Mouse (Mus musculus) hindbrain, postnatal 0 days (tissue): ENCODE measurements around the gene Gm28230. TPM values are rescaled to one million over a fixed set of nuclear protein-coding genes. Genes with fewer than 3 reads are reported as not detected.

Source experiments
- ATAC-seq: fragments of 200-750 bp; cut with Nextera tagmentation; 2 replicates; pipeline ENCODE4 v1.8.0; 2017; ENCODE audit warnings: mild to moderate bottlenecking, moderate TSS enrichment, moderate library complexity
- DNase-seq: peaks from one replicate; pipeline ENCODE4 v3.0.0-alpha.2; 2015; ENCODE audit warnings: low spot score
- H3K27ac ChIP-seq: fragments of 300-500 bp; sonication (generic); 2 replicates; pipeline ENCODE4 v1.5.1; 2014; ENCODE audit warnings: mild to moderate bottlenecking
- H3K27me3 ChIP-seq: fragments of 300-500 bp; sonication (generic); 2 replicates; pipeline ENCODE4 v1.6.1; 2014; ENCODE audit warnings: low read length, mixed read lengths; ENCODE audit not compliant: insufficient read depth
- H3K36me3 ChIP-seq: fragments of 300-500 bp; sonication (generic); 2 replicates; pipeline ENCODE4 v1.6.1; 2014; ENCODE audit warnings: low read length, mixed read lengths; ENCODE audit not compliant: insufficient read depth
- H3K4me1 ChIP-seq: fragments of 300-500 bp; sonication (generic); 2 replicates; pipeline ENCODE4 v1.6.1; 2014; ENCODE audit warnings: antibody characterized with exemption, low read length, mixed read lengths; ENCODE audit not compliant: insufficient read depth
- H3K4me2 ChIP-seq: fragments of 300-500 bp; sonication (generic); 2 replicates; pipeline ENCODE4 v1.6.1; 2014; ENCODE audit warnings: low read depth, mild to moderate bottlenecking, low read length, moderate library complexity, mixed read lengths
- H3K4me3 ChIP-seq: fragments of 300-500 bp; sonication (generic); 2 replicates; pipeline ENCODE4 v1.5.1; 2014; ENCODE audit warnings: low read length
- H3K9ac ChIP-seq: fragments of 300-500 bp; sonication (generic); replicated peaks from 2 replicates; pipeline ENCODE4 v1.6.1; 2014; ENCODE audit warnings: mild to moderate bottlenecking, low read length, moderate library complexity, mixed read lengths
- H3K9me3 ChIP-seq: fragments of 300-500 bp; sonication (generic); 2 replicates; pipeline ENCODE4 v1.6.1; 2016; ENCODE audit warnings: low read length, mixed read lengths
- CTCF ChIP-seq: IDR thresholded peaks from 2 replicates; pipeline ENCODE4 v1.5.1; 2016; ENCODE audit warnings: antibody characterized with exemption, control low read depth, low read depth
- WGBS: fragments of 180-500 bp; shearing (Covaris S2); extraction: QIAGEN DNeasy Blood & Tissue Kit; methylation state at CpG from one replicate; pipeline ENCODE4 v1.1.7; 2014; 5-methylcytosine and 5-hydroxymethylcytosine counted together
- polyA plus RNA-seq: library from polyadenylated mRNA; unstranded; fragments of >200 nt; fragmentation: Nextera tagmentation; extraction: Ambion mirVana; gene quantifications from 2 replicates; pipeline ENCODE4 v1.2.1, GENCODE M21; 2015
- total RNA-seq: library from RNA; depleted of rRNA; stranded (reverse); fragments of >200 nt; gene quantifications from 2 replicates; pipeline ENCODE4 v1.2.3, GENCODE M21; 2014

Gene Gm28230
- total and polyA plus RNA-seq, 2 experiments from 2014 or later, result 0.70 to 3.5 TPM

DNA sequence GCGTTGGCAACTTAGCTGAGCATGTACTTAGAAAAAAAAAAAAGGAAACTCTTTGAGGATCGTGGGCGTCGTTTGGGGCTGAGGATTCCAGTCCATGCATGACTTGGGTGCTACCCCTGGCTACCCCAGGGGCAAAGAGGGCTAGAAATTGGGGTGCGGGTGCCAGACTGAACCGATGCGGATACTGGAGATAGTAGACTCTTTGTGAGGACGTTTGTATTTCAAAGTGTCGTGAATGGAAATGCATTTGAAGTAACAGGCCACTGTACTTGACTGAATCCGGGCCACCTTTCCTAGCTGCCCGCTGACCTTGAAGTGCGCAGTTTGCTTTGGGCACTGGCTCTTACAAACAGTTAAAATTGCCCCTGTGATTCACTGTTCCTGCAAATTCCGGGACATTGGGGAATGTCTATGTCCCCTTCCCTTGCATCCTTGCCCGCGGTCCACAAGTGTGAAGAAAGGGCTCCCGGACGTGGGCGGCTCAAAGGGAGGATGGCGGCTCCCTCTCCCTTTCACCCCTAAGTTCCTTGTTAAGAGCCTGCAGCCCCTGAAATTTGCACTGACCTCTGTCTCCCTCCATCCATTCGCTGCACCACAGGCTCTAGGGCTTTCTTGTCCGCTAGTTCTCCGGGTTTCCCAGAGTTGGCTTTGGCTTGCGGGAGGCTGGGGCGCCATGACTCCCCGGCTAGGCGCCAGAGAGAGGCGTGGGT lies 39.4 kb upstream of the Gm28230 start:
- Histone ChIP-seq H3K4me3 (no peak overlapping the region), H3K4me2 (no peak overlapping the region), H3K27me3 (peaks cover 88% of the 10 kb centered on the region), H3K9me3 (peaks cover 3% of the 10 kb centered on the region; the same call in 1 of the 2 replicates), H3K4me1 (no peaks in the 10 kb centered on the region), H3K9ac (no peak overlapping the region), H3K36me3 (no peaks in the 10 kb centered on the region), H3K27ac (no peak overlapping the region)
- DNase-seq (no peak), ATAC-seq (no peak)
- WGBS, result 2% methylated on average over 27 of the region's 27 CpGs
- TF ChIP-seq CTCF, result no peak

DNA sequence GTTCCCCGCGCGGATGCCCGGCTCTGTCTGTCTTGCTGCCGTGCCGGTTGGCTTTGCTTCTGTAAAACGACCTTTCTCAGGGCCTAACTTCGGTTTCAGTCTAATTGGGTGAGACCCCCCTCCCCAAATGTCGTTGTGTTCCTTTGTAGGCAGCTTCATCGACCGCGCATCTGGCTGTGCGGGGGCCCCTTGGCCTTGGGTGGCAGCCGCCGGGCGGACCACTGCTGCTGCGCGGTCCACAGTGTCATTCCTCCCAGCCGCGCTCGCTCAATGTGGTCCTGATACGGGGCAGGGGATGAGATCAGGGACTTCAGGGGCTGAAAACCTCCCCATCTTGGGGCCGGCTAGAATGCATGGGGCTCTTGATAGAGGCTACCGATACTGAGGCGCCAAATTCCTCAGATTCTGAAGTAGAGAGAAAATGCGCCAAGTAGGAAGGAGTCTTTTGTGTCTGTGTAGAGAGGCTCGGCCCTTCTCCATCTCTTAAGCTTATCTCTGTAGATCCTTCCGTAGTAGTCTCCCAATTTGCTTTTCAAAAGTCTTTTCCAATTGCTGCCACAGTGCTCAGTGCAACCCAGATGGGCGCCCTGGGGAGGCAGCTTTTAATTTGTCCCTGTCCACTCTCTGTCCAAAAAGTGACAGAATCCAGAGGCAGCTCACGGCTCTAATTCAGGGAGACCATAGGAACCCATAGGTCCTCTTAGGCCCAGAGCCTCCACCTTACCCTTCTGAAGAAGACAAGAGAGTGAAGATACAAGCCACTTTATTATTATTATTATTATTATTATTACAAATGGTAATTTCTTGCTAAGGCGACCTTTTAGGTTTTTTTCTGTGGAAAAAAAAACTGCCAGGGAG lies 38.6 kb upstream of the Gm28230 start:
- Histone ChIP-seq H3K9ac (no peak overlapping the region), H3K36me3 (no peaks in the 10 kb centered on the region), H3K4me2 (no peak overlapping the region), H3K27me3 (peaks cover 89% of the 10 kb centered on the region), H3K4me3 (no peak overlapping the region), H3K9me3 (peaks cover 3% of the 10 kb centered on the region; the same call in 1 of the 2 replicates), H3K4me1 (no peaks in the 10 kb centered on the region), H3K27ac (no peak overlapping the region)
- ATAC-seq (no peak), DNase-seq (no peak)
- no peak for TF ChIP-seq CTCF
- WGBS, result 1% methylated on average over 31 of the region's 31 CpGs

DNA sequence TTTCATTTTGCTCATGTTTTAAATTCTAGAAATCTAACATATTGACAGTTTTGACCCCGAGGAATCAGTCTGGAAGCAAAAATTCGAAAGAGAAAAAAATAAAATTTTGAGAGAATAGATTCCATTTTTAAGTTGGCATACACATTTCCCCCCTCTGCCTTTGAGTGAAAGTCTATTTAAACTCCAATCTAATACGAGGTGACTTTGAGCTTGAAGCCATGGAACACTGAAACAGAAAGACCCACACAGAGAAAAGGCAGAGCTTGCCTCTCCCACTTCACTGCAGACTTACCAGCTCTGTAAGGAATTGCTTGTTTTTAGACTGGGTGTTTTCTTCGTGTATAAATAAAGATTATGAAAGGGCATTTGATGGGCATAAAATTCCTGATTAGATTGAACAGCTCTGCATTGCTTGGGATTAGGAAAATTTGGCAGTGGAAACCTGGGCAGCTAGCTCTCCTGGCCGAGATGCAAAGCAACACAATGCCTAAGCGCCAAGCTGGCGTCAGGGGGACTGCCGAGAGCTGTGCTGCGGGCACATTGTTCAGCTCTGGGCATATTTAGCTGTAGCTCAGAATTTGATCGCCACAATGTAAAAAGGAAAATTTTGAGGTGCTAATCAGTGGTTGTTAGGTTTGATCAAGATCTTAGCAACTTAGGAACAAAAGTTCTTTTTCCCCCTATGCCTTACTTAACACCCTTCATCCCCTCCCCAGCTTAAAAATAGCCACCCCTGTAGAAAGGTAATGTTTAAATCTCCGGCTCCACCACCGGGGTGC lies 37.5 kb upstream of the Gm28230 start:
- Histone ChIP-seq H3K4me2 (no peak overlapping the region), H3K4me3 (no peak overlapping the region), H3K9me3 (peaks cover 3% of the 10 kb centered on the region; the same call in 1 of the 2 replicates), H3K36me3 (no peaks in the 10 kb centered on the region), H3K27ac (no peak overlapping the region), H3K4me1 (no peaks in the 10 kb centered on the region), H3K27me3 (peaks cover 90% of the 10 kb centered on the region), H3K9ac (no peak overlapping the region)
- DNase-seq (no peak), ATAC-seq (no peak)
- 5% methylated on average over 12 of the region's 12 CpGs for WGBS
- TF ChIP-seq CTCF, result no peak

DNA sequence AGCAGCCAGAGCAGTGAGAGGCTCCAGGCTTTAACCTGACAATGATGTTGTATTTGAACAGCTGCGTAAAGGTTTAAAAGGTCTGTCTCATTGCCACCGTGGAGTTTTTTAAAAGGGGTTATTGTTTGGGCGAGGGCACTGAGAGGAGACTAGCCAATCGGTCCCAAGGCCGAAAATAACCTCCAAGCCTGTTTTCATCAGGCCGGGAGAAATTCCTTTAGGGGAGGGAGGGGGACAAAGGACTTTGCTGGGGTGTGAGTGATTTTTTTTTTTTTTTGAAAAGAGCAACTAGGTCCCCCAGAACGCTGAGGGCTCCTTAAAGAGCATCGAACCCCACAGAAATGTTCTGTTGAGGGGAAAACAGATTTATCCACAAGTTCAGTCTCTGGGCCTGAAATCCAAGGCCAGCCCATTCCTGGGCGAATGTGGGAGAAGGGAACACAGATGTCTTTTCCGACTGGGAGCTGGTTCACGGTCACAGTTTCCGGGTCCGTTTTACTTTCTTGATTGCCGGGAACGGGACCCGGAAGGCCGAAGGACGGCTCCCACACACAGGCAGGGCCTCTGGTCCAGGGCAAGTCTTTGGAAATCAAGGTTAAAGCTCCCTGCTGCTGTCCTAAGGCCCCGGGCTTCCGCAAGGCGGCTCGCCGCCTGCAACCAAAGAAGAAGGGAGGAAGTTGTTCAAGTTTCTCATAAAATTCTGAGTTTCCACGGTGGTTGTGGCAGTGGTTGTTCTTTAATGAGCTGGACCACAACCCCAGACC lies 36.8 kb upstream of the Gm28230 start:
- no peak for ATAC-seq
- TF ChIP-seq CTCF, result no peak
- H3K27ac ChIP-seq, result no peak overlapping the region
- H3K27me3 ChIP-seq, result peaks cover 89% of the 10 kb centered on the region
- H3K9ac ChIP-seq, result no peak overlapping the region
- WGBS, result 1% methylated on average over 24 of the region's 24 CpGs
- H3K4me2 ChIP-seq, result no peak overlapping the region
- no peak overlapping the region for H3K4me3 ChIP-seq
- DNase-seq, result no peak
- no peaks in the 10 kb centered on the region for H3K36me3 ChIP-seq
- no peaks in the 10 kb centered on the region for H3K4me1 ChIP-seq
- peaks cover 3% of the 10 kb centered on the region; the same call in 1 of the 2 replicates for H3K9me3 ChIP-seq

DNA sequence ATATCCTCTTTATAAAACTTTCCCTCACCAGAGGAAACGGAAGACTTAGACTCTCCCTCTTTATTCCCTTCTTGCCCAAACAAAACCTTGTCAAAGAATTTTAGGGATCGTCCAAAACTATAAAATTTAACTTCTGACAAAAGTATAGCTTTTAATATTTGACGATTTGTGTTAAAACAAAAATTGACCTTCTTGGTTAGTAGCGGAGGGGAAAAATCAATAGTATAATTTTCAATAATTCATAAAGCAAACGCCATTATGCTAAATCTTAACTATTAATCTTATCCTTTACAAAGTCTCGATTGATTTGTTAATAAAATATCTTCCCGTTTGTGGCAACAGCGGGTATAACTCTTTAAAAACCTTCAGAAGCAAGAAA lies 36.2 kb upstream of the Gm28230 start:
- Histone ChIP-seq H3K36me3 (no peaks in the 10 kb centered on the region), H3K9me3 (peaks cover 3% of the 10 kb centered on the region; the same call in 1 of the 2 replicates), H3K4me3 (no peak overlapping the region), H3K4me2 (no peak overlapping the region), H3K4me1 (no peaks in the 10 kb centered on the region), H3K27me3 (peaks cover 89% of the 10 kb centered on the region), H3K9ac (no peak overlapping the region), H3K27ac (no peak overlapping the region)
- TF ChIP-seq CTCF, result no peak
- 8% methylated on average over 8 of the region's 8 CpGs for WGBS
- no peak for DNase-seq
- no peak for ATAC-seq
